Mouse (Mus musculus) embryonic fibroblast, embryonic 13.5 days (primary cell): ENCODE measurements around the gene Rasgef1b.

Experiments
- CTCF ChIP-seq: IDR thresholded peaks from 2 replicates; pipeline ENCODE4 v1.5.1; 2011; ENCODE audit warnings: mild to moderate bottlenecking, control low read depth, low read length, moderate library complexity, borderline replicate concordance; ENCODE audit not compliant: insufficient read depth
- POLR2A ChIP-seq: IDR thresholded peaks from 2 replicates; pipeline ENCODE4 v1.6.1; 2011; ENCODE audit warnings: low read depth, mild to moderate bottlenecking, control low read depth, low read length, moderate library complexity

DNA sequence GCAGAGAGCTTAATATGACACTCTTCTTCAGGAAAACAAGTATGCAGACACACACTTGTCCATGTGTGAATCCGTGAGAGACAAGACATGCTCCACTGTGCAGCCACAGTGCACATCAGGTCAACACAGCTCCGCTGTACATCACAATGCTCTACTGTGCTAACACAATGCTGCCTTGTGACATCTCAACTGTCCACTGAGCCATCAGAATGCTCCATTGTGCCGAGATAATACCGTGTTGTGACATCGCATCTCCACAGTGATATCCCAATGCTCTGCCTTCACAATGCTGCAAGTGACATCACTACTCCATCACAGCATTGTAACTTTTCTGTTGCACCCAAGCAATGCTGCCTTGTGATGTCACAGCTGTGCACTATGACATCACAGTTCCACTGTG is 334.3 kb downstream of the Rasgef1b start:
- no peak for TF ChIP-seq POLR2A
- no peak for TF ChIP-seq CTCF
